Mouse (Mus musculus) stomach, postnatal 0 days (tissue): Measurements from ENCODE around the gene Tmem200a.

ENCODE experiments used
- CTCF ChIP-seq: IDR thresholded peaks from 2 replicates; pipeline ENCODE4 v1.5.1; 2016; ENCODE audit warnings: antibody characterized with exemption, low read depth, mild to moderate bottlenecking, moderate library complexity
- EP300 ChIP-seq: optimal IDR thresholded peaks from 2 replicates; pipeline ENCODE3; 2016; ENCODE audit warnings: antibody characterized with exemption

DNA sequence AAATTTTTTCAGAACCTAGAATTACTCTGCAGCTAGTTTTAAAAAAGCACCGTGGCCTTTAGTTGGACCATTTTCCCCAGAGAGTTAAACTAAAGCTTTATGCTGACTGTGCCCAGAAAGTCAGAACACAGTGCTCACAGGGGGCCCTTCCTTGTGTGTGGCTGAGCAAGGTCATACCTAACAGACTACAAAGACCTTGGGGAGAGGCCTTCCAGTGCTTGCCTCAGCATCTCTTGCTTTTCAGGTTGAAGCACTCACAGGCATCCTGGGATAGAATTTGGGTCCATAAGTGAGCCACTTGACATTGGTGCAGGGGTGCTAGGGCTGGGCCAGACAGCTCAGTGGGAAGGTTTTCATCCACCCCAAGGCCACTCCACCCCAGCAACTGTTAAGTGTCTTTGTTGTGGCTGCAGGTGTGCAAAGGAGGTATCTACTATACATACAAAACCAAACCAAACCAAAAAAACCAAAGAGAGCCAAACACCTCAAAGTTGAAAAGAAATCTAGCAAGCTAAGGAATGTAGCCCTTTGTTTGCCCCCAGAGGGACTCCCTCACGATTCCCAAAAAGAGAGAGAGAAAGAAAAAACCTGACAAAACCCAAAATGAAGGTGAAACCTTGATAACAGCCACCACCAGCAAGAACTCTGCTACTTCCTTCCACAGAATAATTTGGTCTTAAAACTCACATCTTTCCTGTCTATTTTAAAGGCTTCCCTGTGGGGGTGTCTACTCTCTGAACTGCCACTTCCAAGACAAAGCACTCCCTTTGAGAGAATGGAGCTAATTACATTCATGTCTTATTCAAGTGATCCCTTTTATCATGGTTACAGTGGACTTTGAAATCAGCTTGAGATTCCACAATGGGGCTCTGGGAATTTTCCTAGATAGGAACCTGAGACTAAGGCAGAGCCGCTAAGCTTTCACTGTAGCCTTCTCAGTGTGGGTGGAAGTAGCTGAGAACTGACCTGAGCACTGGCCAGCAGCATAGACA is 119.8 kb downstream of the Tmem200a start:
- no peak for TF ChIP-seq EP300
- TF ChIP-seq CTCF = no peak
